Mouse (Mus musculus) neutrophil, adult 5-6 weeks (primary cell): Measurements from ENCODE around the gene Btbd9. TPM values are rescaled to one million over a fixed set of nuclear protein-coding genes. Genes with fewer than 3 reads are reported as not detected.

Experiments used
- ATAC-seq: fragments of 151-379, 151-347 bp; 2 replicates; pipeline ENCODE4 v1.8.0; 2017; ENCODE audit warnings: mild to moderate bottlenecking, moderate TSS enrichment; ENCODE audit not compliant: insufficient number of reproducible peaks, poor library complexity, low FRiP score, severe bottlenecking; ENCODE audit errors: extremely low read depth
- total RNA-seq: library from RNA; stranded (forward); fragments of 200-1000 nt; gene quantifications from 2 replicates; pipeline ENCODE4 v1.2.3, GENCODE M21; 2017

The Btbd9 gene
- total RNA-seq, 1 experiment from 2014 or later = 37.0 TPM

DNA sequence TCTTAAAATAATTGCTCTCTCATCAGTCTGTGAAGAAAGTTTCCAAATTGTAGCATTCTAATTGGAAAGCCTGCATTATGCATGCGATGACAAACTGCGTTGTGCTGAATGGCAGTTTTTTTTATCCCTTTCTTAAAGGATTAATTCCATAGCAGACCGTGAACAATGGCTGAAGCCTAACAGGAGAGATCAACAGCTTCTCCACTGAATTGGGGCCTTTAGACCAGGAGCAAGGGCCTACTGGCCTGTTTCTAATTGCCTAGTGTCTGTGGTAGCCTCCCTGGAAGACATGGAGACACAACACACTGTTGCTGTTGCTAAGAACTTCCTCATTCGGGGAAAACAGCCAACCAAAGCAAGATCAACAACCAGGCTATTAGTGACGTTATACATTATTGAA, 296.6 kb downstream of the Btbd9 start:
- ATAC-seq = no peak

DNA sequence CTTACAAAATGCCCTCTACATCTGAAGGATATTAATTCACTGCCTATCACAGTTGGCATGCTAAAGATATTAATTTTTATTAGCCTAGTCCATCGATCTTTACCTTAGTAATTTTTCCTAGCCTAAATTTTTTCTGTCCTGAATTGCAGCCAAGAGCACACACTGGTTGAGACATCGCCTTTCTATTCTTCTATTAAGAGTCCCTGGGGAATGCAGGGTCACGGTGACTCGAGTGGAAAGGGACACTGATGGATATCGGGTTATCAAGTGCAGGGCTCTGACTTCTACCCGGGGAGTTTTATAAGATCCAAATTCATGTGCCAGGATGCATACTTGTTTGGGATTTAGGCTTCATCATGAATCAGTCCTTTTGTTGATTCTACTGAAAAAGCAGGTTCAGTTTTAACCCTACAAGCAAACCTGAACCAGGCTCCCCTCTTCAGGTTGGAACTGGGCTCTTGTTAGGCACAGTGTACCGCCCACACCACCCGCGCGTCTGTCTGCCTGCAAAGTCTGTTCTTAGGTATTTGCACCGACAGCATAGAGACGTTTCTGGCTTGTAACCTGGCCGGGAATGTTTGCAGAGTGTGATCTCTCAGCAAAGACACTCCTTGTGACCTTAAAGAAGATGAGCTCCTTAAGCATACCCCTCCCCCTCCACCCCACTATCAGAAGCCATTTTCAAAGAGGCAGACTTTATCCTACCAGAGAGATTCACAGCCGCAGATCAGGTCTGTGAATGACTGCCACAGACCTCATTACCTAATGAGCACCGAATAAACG, 297.5 kb downstream of the Btbd9 start:
- ATAC-seq = no peak

DNA sequence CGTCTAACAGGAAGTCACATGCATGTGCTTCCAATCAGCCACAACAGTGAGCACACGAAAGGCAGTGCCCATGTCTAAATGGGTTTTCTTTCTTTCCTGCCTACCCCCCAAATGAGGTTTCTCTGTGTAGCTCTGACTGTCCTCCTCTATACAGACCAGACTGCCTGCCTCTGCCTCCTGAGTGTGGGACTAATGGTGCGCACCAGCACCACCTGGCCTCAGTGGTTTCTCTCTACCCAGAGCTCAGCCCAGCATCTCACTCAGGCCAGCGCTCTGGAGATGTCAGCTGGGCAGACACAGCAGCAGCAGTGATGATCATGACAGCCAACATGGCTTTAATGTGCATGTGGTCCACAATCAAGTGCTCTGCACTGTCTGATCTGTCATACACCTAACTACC, 299.8 kb downstream of the Btbd9 start:
- no peak for ATAC-seq

DNA sequence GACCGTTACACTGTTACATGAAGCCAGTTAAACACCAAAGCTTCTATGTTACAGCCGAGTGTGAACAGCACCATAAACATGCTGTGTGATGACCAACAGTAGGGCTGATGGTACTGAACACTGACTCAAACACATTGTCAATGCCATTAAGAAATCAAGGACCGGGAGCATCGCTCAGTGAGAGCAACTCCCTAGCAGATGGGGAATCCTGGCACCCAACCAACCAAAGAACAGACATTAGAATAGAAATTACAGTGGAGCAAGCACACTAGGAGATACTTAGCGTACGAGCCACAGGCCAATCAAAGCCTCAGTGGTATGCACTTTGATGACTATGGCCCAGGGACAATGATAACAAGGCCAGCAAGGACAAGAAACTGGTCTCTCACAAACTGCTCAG, 303.5 kb downstream of the Btbd9 start:
- no peak for ATAC-seq

DNA sequence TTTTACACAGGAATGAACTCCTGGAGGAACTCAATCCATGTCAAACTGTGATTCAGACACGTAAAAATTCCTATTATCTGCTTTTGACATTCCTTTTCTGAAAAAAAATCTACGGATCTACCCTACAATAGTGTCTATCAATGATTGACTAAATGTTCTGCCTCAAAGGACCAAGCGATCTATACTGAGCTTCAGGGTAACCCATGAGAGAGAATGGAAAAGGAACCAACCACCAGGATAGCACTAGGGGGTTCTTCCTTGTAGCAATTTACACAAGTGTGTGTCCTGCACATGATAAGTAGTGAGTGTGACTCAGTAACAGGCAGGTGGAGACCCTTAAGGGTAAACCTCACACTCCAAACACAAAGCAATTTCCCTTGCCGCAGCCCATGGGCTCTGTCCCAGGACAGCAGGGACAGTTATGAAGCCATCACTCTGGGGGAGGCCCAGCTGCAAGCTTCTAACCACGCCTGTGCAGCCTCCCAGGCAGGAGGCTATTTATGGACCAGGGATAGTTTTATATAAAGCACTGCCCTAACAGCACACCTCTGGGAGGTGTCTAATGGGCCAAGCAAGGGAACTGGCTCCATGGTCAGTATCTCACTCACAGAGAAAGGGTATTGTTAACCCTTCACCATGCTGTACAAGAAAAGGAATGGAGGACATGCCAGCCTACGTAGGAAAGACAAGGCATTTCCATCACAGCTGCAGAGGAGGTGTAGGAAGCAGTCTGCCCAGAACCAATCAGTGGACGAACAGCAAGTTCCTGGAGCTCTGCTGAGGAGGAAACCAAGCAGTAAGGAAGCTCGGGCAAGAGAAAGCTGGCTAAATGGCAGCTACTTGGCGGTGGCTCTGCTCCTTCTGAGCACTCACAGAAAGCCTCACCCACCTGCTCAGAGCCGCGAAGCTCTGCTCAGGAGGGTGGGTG, 306.9 kb downstream of the Btbd9 start:
- ATAC-seq = no peak

GRCm38 (mm10) chr17:30268456-30268855, 307.8 kb downstream of the Btbd9 start:
- ATAC-seq = no peak

GRCm38 (mm10) chr17:30267432-30267973, 308.8 kb downstream of the Btbd9 start:
- no peak for ATAC-seq

- no peak for ATAC-seq
Observed at GRCm38 (mm10) chr17:30263535-30263934, 312.8 kb downstream of the Btbd9 start.

DNA sequence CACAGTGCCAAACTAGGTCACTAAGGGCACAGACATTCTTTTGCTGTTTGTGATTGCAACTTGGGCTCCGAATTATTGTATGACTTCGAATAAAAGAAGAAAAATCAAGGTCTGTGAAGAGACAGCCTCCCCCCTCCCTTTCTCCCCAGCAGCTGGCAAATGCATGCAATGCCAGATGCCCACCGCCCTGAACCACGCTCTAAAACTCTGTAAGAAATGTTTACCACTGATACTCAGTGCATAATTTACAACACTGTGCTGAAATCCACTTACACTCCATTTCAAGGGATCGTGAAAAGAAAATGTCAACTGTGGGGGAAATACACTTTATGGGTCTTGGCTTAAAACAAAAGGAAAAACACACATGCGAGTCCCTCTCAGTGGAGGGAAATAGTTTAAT, 313.3 kb downstream of the Btbd9 start:
- no peak for ATAC-seq

DNA sequence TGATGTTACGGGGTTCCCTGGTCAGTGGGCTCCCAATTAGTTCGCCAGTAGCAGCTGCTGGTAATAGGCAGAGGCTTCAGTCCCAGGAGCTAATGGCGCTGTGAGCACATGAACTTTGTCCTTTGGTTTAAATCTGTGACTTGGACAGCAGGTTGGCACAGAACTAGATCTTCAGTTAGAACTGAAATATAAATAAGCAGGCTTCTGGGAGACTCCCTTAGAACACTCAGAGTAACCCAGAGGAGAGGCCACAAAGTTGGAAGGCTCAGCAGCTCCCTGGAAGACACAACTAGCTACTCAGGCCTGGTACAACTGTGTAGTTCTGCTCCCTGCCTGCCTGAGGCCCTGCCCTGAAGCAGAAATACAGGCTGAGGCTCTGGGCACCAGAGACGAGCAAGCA, 313.8 kb downstream of the Btbd9 start:
- ATAC-seq = no peak

- no peak for ATAC-seq
Observed at GRCm38 (mm10) chr17:30261983-30262340, 314.3 kb downstream of the Btbd9 start.

- ATAC-seq = no peak
Observed at GRCm38 (mm10) chr17:30261307-30261982, 314.8 kb downstream of the Btbd9 start.

DNA sequence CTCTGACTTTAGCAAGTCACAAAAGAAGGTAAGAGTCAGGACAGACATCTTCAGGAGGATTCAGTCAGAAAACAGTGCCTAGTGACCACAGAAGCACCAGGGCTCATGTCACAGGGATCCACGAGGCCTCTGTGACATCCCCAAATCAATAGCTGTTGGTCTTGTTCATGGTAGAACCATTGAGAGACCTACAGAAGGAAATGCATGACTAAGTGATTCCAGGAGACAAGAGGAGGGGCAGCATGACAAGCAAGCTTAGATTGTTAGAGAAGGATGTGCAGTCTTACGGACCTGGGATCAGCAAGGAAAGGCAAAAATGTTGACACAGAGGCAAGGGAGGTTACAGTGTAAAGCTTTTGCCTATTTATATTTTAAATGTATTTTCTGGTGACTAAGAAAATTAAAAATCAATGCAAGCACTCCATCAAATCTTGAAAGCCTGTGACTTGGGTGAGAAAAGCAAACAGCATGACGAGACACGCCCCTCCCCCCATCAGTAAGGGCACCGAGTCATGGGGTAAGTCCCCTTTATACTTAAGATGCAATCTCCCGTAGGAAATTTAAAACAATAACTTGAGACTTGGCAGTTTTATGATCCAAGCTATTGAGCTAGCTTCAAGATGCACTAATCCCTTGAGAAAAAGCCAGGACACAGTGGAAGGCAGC, 315.5 kb downstream of the Btbd9 start:
- no peak for ATAC-seq

DNA sequence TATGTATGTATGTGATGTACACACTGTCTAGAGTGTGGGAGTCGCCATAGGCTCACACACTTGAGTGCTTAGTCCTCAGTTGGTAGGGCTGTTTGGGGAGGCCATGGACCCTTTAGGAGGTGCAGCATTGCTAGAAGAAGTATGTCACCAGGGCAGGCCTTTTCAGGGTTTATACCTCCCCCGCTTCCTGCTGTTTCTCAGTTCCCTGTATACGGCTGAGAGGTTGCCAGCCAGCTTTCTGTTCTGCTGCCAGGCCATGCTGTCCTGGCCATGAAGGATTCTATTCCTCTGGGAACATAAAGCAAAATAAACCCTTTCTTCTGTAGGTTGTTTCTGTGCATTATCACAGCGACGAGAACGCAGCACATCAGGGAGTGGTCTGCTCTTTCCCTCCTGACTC, 316.4 kb downstream of the Btbd9 start:
- ATAC-seq = no peak

- ATAC-seq = no peak
Observed at GRCm38 (mm10) chr17:30258480-30258879, 317.8 kb downstream of the Btbd9 start.

DNA sequence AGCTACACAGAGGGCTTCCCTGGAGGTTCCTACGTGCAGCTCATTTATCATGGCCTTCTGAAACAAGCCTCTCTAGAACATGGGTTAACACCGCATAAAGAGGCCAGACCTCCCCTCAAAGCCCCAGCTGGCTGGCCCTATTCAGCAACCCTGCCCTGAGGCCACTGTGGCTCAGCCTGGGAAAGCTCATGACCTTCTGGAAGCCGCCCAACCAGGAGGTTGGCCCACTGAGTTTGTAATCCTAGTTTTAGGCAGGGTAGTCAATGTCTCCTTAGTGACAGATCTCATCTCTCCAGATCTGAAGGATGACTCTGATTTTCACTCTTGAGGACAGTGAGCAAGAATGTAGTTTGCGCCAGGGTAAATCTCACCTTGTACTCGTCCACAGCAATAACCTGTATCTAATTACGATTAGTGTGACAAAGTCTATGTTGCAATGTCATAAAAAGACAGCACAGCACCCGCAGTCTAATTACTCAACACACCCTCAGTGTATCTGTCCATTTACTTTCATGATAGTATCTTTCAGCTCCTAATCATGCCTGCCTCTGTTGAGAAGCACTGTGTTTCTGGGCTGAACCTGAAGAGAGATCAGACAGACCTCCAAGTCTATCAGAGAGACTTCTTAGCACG, 320.2 kb downstream of the Btbd9 start:
- no peak for ATAC-seq

DNA sequence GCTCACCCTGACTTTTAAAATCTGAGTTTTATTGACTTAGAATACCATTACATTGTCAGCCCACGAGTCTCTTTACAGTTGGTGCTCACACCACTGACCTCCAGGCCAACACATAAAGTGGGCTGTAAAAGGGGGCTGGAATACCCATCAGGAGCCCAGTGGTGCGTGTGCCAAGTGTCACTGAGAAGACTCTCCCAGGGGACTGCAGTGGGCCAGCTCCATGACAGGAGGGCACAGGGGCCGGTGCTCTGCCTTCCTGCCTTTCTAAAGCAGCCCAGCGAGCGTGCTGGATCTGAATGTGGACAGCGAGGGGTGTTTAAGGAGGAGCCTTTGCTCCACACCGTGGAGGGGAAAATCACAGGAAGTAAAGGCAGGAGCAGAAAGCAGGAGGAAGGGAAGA, 322.4 kb downstream of the Btbd9 start:
- no peak for ATAC-seq

- no peak for ATAC-seq
Observed at GRCm38 (mm10) chr17:30253028-30253427, 323.3 kb downstream of the Btbd9 start.
